In the genomic region with DNA sequence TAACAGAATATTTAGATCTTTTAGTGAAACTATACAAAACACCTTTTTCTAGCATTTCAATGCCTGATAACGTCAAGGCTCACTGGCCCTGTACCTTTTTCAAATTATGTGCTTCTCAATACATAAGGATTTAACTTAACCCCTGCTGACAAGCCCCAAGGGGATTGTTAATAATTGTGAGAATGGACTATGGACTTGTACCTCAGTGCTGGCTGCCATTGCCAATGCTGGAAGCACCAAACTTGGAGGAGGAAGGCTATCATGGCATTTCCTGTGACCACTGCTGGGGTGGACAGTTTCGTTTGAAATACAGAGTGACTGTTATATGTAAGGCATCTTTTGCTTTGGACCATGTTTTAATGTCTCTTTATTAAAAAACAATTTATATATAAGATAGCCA, we compare ENCODE assay signal across 23 mouse cellular contexts.
DNase-seq lines count a peak whose midpoint lies in the region; ATAC-seq and TF ChIP-seq lines count a peak whose summit lies in the region.
"Had no signal": no experiment of that assay in that cellular context is flagged by ENCODE, and none has a peak within 500 bp of the region (broad histone marks: within the 10 kb centered on the region; RNA-seq: fewer than 3 reads in every experiment).

No protein-coding gene starts in this region.

- H3K36me3 ChIP-seq in embryonic facial prominence, embryonic 11.5 days (replicated peaks; ENCODE audit: control insufficient read depth, insufficient read depth, low read depth, low read length), result no peaks in the 10 kb centered on the region
- H3K36me3 ChIP-seq in embryonic facial prominence, embryonic 10.5 days (replicated peaks), result no peaks in the 10 kb centered on the region
- H3K36me3 ChIP-seq in kidney, adult 2 months (ENCODE audit: control insufficient read depth, insufficient read depth, low read length), result no peaks in the 10 kb centered on the region
- no peaks in the 10 kb centered on the region for H3K36me3 ChIP-seq in kidney, embryonic 14.5 days (ENCODE audit: control insufficient read depth, insufficient read depth, low read length)
- H3K36me3 ChIP-seq: forebrain, embryonic 10.5 days; hindbrain, embryonic 12.5 days; hindbrain, embryonic 15.5 days had no signal

- no peak overlapping the region for H3K27ac ChIP-seq in embryonic facial prominence, embryonic 11.5 days (replicated peaks; ENCODE audit: low read depth, low read length)
- H3K27ac ChIP-seq in embryonic facial prominence, embryonic 10.5 days (replicated peaks), result no peak overlapping the region
- H3K27ac ChIP-seq in kidney, adult 2 months (ENCODE audit: insufficient read depth, low read depth, low read length), result no peak overlapping the region
- no peak overlapping the region for H3K27ac ChIP-seq in kidney, embryonic 14.5 days (ENCODE audit: low read depth, low read length)
- H3K27ac ChIP-seq: forebrain, embryonic 10.5 days; gastrocnemius, adult 2 months; hindbrain, embryonic 12.5 days; hindbrain, embryonic 15.5 days had no signal

- no peak overlapping the region for H3K4me3 ChIP-seq in embryonic facial prominence, embryonic 11.5 days (ENCODE audit: low read depth, low read length)
- no peak overlapping the region for H3K4me3 ChIP-seq in embryonic facial prominence, embryonic 10.5 days
- no peak overlapping the region for H3K4me3 ChIP-seq in kidney, adult 2 months (ENCODE audit: insufficient read depth, low read depth, low read length)
- H3K4me3 ChIP-seq in kidney, embryonic 14.5 days (ENCODE audit: low read length), result no peak overlapping the region
- H3K4me3 ChIP-seq: forebrain, embryonic 10.5 days; gastrocnemius, adult 2 months; hindbrain, embryonic 12.5 days; hindbrain, embryonic 15.5 days had no signal

- H3K27me3 ChIP-seq in embryonic facial prominence, embryonic 11.5 days (ENCODE audit: control insufficient read depth, insufficient read depth, low read length), result no peaks in the 10 kb centered on the region
- H3K27me3 ChIP-seq in embryonic facial prominence, embryonic 10.5 days (replicated peaks; ENCODE audit: low read depth, poor library complexity, severe bottlenecking), result no peaks in the 10 kb centered on the region
- H3K27me3 ChIP-seq in kidney, adult 2 months (replicated peaks; ENCODE audit: control insufficient read depth, insufficient read depth, low read length), result no peaks in the 10 kb centered on the region
- no peaks in the 10 kb centered on the region for H3K27me3 ChIP-seq in kidney, embryonic 14.5 days (ENCODE audit: control insufficient read depth, insufficient read depth, low read length)
- H3K27me3 ChIP-seq: hindbrain, embryonic 12.5 days; hindbrain, embryonic 15.5 days; Patski had no signal

- H3K9ac ChIP-seq in embryonic facial prominence, embryonic 11.5 days (replicated peaks; ENCODE audit: low read length), result no peak overlapping the region
- H3K9ac ChIP-seq in kidney, embryonic 14.5 days (ENCODE audit: low read depth, low read length), result no peak overlapping the region
- H3K9ac ChIP-seq: forebrain, postnatal 0 days; hindbrain, embryonic 12.5 days; hindbrain, embryonic 15.5 days had no signal

- ATAC-seq in embryonic facial prominence, embryonic 11.5 days (replicated peaks; ENCODE audit: insufficient number of reproducible peaks, low FRiP score, low TSS enrichment, low read depth), result no peak
- ATAC-seq in kidney, embryonic 14.5 days (ENCODE audit: low FRiP score, low TSS enrichment), result no peak
- ATAC-seq: forebrain, embryonic 14.5 days; forebrain, postnatal 0 days; Patski had no signal

- DNase-seq in embryonic facial prominence, embryonic 11.5 days (ENCODE audit: low spot score), result peak; percentile 4
- DNase-seq in embryonic facial prominence, embryonic 10.5 days (ENCODE audit: low spot score), result no peak
- peak; percentile 89 for DNase-seq in kidney, adult 2 months
- peak; percentile 11 for DNase-seq in kidney, postnatal 10 days
- DNase-seq in kidney, postnatal 36 days, result peak; percentile 56 to 76
- DNase-seq in spleen, postnatal 4 days (ENCODE audit: low spot score in 2 of 2), result no peak
- no peak for DNase-seq in lung, postnatal 14 days
- DNase-seq: adrenal gland, postnatal 10 days; adrenal gland, postnatal 36 days; cerebellum, adult 18-20 months; cerebellum, adult 9-10 months; cerebellum, postnatal 14 days; forebrain, postnatal 0 days; gastrocnemius, adult 2 months; gastrocnemius, postnatal 14 days; heart, adult 11 months had no signal

- 60% methylated on average over 2 of the region's 2 CpGs for WGBS in embryonic facial prominence, embryonic 11.5 days
- 63% methylated on average over 2 of the region's 2 CpGs for WGBS in embryonic facial prominence, embryonic 10.5 days
- 48% methylated on average over 2 of the region's 2 CpGs for WGBS in kidney, adult 2 months
- 83% methylated on average over 2 of the region's 2 CpGs for WGBS in kidney, embryonic 14.5 days

- no peaks in the 10 kb centered on the region for H3K4me1 ChIP-seq in embryonic facial prominence, embryonic 11.5 days (ENCODE audit: control insufficient read depth, insufficient read depth, low read length)
- peaks cover 20% of the 10 kb centered on the region for H3K4me1 ChIP-seq in embryonic facial prominence, embryonic 10.5 days
- H3K4me1 ChIP-seq in kidney, adult 2 months (ENCODE audit: control insufficient read depth, insufficient read depth, low read length), result peaks cover 35% of the 10 kb centered on the region
- 0 out of 2 replicates have a peak, but pooled peaks cover 7% of the 10 kb centered on the region for H3K4me1 ChIP-seq in kidney, embryonic 14.5 days (ENCODE audit: control insufficient read depth, insufficient read depth, low read length)
- H3K4me1 ChIP-seq: hindbrain, embryonic 15.5 days had no signal

- no peaks in the 10 kb centered on the region for H3K9me3 ChIP-seq in embryonic facial prominence, embryonic 11.5 days (replicated peaks; ENCODE audit: control insufficient read depth, low read length)
- H3K9me3 ChIP-seq in embryonic facial prominence, embryonic 10.5 days, result no peaks in the 10 kb centered on the region
- H3K9me3 ChIP-seq in kidney, embryonic 14.5 days (ENCODE audit: control insufficient read depth, low read length), result no peaks in the 10 kb centered on the region
- H3K9me3 ChIP-seq: forebrain, embryonic 10.5 days; hindbrain, embryonic 12.5 days; hindbrain, embryonic 15.5 days had no signal

- H3K4me2 ChIP-seq in embryonic facial prominence, embryonic 11.5 days (ENCODE audit: low read depth, low read length), result no peak overlapping the region
- H3K4me2 ChIP-seq in kidney, embryonic 14.5 days (replicated peaks; ENCODE audit: low read depth, low read length), result no peak overlapping the region
- H3K4me2 ChIP-seq: heart, embryonic 11.5 days; hindbrain, embryonic 12.5 days; hindbrain, embryonic 15.5 days had no signal

- no peak for TF ChIP-seq POLR2A in kidney, adult 2 months (IDR thresholded peaks at IDR 0.05; ENCODE audit: low read depth, low read length)

- no peak for TF ChIP-seq CTCF in kidney, adult 2 months (conservative IDR thresholded peaks at IDR 0.05; ENCODE audit: insufficient read depth, insufficient read length, low read depth, low read length)

Comparison
In these comparisons a context has a peak if more than half of its experiments do, and no peak if none do; other contexts are left out.
1. DNase-seq: peak in embryonic facial prominence, embryonic 11.5 days (single experiment), kidney, adult 2 months (single experiment), kidney, postnatal 10 days (single experiment) and kidney, postnatal 36 days (2 of 2); none in embryonic facial prominence, embryonic 10.5 days (single experiment), spleen, postnatal 4 days (0 of 2) and lung, postnatal 14 days (single experiment).